Mouse (Mus musculus): ENCODE data around the gene Rap1gds1.

Gene Rap1gds1

DNA sequence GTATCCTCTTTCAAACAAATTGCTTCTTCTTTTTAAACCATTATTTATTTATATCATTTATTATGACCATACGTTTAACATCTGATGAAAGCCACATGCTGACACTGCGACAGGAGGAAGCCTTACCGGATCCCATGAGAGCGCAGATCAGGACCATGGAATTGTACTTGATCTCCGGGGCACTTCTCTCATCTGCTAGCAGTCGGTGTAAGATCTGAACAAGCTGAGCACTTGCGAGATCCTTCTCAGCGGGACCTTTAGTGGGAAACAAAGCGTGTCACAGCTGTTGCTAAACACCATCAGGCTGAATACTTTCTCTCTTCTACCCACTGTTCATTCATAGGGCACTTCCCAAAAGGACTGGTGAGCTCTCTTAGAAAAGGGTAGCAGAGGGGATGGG lies 133.4 kb downstream of the Rap1gds1 start:
- DNase-seq (ENCODE audit: low spot score in 2 of 2): no peak

DNA sequence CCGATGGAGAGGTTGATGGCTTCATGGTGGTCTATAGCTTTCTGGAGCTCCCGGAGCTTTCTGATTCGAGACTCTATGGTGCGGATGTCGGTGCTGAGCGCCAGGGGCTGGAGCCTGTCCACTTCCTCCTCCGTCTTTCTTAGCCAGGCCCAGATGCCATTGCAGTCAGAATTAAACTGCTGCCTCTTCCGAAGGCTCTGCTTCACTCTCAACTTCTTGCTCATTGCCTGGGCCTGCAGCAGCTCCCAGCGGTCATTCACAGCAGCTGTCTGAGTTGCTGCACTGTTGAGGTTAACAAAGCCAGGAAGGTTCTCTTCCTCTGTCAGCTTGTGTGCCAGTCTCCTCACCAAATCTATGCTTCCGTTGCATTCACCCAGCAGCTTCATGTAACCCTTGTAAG lies 137.8 kb downstream of the Rap1gds1 start:
- no peak for DNase-seq (ENCODE audit: low spot score in 2 of 2)

GRCm38 (mm10) chr3:138936780-138937179 lies 138.2 kb downstream of the Rap1gds1 start:
- DNase-seq (ENCODE audit: low spot score in 2 of 2): no peak

- no peak for DNase-seq (ENCODE audit: low spot score in 2 of 2)
Measured at GRCm38 (mm10) chr3:138927437-138927836, 147.6 kb downstream of the Rap1gds1 start.

DNA sequence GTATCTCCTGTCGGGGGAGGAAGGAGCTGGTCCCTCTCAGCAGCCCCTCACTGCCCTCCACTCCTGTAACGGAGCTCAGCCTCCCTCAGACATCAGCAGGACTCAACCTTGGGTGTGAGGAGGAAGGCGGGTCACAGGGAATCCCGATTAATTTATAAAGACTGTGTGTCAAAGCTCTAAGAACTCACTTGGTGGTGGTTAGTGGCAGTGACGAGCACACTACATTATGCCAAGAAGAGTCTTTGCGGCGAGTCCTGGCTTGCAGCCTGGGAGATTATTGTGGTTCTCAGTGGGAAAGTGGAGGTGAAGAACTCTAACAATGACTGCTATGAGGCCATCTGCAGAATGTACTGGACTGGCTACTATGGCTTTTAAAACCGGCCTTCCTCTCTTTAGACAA lies 148.8 kb downstream of the Rap1gds1 start:
- no peak for DNase-seq (ENCODE audit: low spot score in 2 of 2)

DNA sequence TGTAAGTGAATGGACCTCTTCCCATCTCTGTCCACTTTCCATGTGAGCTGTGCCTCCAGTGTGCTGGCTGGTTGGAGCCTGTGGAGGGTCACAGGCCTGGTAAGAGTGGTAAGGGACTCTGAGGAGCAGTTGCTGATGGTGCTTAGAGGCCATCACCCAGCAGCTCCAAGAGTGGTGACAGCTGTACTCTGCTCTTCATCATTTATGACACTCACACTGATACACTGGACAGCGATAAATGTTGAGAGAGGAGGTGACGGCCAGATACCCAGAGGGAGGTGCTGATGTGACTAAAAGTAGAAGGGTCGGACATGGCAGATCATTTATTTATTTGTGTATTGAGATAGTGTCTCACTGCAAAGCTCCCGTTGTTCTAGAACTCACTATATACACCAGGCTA lies 156.8 kb downstream of the Rap1gds1 start:
- no peak for DNase-seq (ENCODE audit: low spot score in 2 of 2)

- no peak for DNase-seq (ENCODE audit: low spot score in 2 of 2)
Measured at GRCm38 (mm10) chr3:138917016-138917415, 158.0 kb downstream of the Rap1gds1 start.

GRCm38 (mm10) chr3:138916591-138916990 lies 158.4 kb downstream of the Rap1gds1 start:
- DNase-seq (ENCODE audit: low spot score in 2 of 2): no peak

- peak in 1 of 2 experiments; percentile 31 for DNase-seq (ENCODE audit: low spot score in 2 of 2)
Measured at GRCm38 (mm10) chr3:138914626-138915288, 160.2 kb downstream of the Rap1gds1 start.

- DNase-seq (ENCODE audit: low spot score in 2 of 2): no peak
Measured at GRCm38 (mm10) chr3:138912504-138912903, 162.5 kb downstream of the Rap1gds1 start.

DNA sequence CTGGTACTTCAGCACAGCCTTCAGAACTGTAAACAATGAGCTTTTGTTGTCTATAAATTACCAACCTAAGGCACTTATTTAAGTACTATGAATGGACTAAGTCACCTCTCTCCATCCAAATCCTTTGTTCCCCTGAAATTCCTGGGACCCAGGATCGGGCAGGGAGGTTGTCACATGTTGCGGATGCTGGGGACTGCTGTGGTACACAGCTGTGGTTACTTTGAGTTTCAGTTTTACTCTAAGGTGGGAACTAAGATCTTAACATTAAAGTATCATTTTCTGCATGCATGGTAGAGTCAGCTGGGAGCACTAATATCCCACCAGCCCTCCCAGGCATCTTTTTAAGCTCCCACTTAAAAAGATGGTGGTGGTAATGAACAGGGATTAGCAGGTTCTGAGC lies 165.7 kb downstream of the Rap1gds1 start:
- DNase-seq (ENCODE audit: low spot score in 2 of 2): no peak

DNA sequence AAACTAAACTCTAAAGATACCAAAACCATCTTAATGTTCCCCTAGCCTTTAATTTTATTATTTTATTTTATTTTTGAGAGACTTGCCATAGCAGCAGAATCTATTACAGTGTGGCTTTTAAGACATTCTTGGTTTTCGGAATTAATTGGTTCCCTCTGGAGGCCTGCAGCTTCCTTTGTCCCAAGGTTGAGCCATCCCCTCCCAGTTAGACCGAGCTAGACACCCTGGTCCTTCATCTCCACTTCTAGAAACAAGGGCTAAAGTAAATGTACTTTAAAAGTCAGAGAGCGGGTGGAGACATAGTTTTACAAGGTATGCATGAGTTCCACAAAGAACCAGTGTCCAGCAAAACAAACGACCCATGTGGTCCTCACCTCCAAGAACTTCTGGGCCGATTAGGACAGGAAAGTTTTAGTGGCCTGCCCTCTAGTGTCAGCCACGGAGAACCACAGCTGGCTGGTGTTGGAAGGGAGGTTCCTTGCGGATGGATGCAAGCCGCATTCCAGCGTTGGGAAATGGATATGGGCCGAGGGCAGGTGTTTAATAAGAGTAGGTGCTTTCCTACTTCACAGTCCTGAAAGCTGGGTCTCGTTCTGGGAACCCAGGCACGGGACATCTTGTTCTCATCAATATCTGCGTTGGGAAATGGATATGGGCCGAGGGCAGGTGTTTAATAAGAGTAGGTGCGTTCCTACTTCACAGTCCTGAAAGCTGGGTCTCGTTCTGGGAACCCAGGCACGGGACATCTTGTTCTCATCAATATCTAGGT lies 168.7 kb downstream of the Rap1gds1 start:
- peak; percentile 68 to 79 for DNase-seq (ENCODE audit: low spot score in 2 of 2)

GRCm38 (mm10) chr3:138905678-138906077 lies 169.3 kb downstream of the Rap1gds1 start:
- DNase-seq (ENCODE audit: low spot score in 2 of 2): peak; percentile 32 to 37

DNA sequence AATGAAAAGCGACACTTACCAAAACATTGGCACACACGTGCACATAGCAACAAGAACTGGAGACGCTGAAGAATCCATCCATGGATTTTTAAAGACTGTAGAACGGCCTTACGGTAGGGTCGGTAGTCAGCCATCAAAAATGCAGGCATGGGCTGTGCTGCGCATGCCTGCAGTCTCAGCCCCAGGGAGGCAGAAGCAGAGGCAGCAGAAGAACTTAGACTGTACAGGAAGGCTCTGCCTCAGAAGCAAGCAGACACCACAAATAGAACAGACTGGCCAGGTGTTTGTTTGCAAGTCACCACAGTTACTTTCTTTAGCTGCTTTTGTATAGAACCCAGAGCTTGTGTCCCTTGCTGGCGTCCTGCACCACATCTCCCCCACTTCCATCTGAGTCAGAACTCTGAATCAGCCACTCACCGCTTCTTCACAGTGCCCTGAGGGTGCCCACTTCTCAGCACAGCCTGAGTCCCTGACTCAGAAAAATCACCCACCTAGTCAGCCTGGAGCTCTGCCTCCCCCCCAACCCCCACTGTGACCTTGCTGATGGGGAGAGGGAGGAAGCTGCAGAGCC lies 174.3 kb downstream of the Rap1gds1 start:
- DNase-seq (ENCODE audit: low spot score in 2 of 2): peak; percentile 59 to 61

GRCm38 (mm10) chr3:138898055-138898454 lies 176.9 kb downstream of the Rap1gds1 start:
- DNase-seq (ENCODE audit: low spot score in 2 of 2): no peak

DNA sequence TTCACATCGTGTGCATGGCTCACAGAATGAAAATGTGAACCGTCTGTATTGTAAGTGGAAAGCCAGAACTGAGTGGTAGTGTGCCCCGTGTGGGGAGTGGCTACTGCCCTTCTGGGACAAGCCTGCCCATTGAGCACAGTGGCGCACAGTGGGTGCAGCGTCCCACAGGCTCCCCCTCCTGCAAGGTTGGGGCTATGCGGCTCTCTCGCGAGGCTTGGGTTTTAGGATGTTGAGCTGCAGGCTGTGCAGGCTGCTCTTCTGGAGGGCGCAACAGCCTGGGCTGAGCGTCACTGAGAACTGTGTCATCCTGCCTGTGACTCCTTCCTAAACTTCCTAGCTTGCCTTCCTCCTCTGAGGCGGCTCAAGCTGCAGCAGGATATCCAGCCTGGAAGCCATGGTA lies 177.5 kb downstream of the Rap1gds1 start:
- DNase-seq (ENCODE audit: low spot score in 2 of 2): no peak

DNA sequence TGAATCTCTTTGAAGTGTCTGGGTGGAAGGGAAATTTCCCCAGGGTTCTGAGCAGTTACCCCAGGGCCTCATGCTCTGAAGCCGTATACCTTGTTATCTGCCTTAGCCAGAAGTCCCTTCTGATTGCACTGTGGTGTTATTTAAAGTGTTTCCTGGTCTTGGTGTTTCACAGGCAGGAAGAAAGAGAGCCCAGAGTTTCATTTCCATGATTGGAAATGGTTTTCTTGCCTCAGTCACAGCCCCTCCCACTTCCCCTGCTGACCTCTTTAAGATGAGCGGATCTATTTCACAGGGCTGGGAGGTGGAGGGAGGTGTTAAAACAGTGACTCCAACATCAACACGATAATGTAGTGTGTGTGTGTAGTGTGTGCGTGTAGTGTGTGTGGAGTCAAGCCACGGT lies 181.5 kb downstream of the Rap1gds1 start:
- DNase-seq (ENCODE audit: low spot score in 2 of 2): no peak

DNA sequence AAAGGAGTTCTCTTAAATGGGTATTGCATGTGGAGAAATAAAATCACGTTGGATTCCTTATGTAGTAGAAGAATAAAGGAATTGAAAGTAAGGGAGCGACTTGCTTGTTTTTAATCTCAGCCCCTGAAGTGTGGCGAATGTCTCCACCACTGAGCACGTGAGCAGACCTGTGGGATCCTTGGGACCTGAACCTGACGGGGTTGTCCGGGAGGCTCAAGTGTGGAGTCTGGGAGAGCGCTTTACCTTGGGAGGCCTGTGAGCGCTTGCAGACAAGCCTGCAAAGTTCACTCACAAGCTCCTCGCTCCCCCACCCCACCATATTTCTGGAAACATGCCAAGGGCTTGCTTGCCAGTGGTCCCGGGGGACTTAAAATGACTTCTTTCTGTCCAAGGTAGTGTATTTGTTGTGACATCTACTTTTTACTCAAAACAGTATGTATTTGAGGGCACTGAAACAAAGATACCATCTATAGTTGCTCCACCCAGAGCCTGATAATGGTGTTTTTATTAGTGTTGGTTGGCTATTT lies 185.2 kb downstream of the Rap1gds1 start:
- no peak for DNase-seq (ENCODE audit: low spot score in 2 of 2)

GRCm38 (mm10) chr3:138889214-138889613 lies 185.8 kb downstream of the Rap1gds1 start:
- no peak for DNase-seq (ENCODE audit: low spot score in 2 of 2)

- DNase-seq (ENCODE audit: low spot score in 2 of 2): no peak
Measured at GRCm38 (mm10) chr3:138886121-138886520, 188.9 kb downstream of the Rap1gds1 start.

- DNase-seq (ENCODE audit: low spot score in 2 of 2): no peak
Measured at GRCm38 (mm10) chr3:138881725-138882347, 193.2 kb downstream of the Rap1gds1 start.

GRCm38 (mm10) chr3:138880999-138881724 lies 193.8 kb downstream of the Rap1gds1 start:
- peak; percentile 36 to 44 for DNase-seq (ENCODE audit: low spot score in 2 of 2)
